ENCODE assay signal across 38 mouse cellular contexts in the genomic region with DNA sequence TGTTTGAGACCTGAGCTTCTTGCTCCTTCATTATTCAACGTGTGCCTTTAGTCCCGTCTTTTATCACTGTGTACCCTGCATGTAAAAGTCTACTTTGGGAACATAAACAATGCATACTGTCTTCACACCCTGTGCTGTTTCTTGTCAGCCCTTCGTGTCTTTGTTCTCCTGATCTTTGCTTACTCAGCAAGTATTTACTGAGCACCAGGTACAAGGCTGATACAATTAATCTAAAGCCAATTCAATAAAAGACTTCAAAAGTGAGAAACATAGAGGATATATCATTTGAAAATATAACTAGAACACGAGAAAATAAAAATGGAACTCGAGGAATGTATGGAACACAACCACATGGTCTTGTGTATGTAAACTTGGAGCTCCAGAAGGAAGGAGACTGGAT. TPM values are rescaled to one million over a fixed set of nuclear protein-coding genes. Genes with fewer than 3 reads are reported as not detected.
"Had no signal": no experiment of that assay in that cellular context is flagged by ENCODE, and none has a peak within 500 bp of the region (broad histone marks: within the 10 kb centered on the region; RNA-seq: fewer than 3 reads in every experiment).

No protein-coding gene starts in this region.

- H3K4me2 ChIP-seq: limb, embryonic 12.5 days; limb, embryonic 13.5 days; limb, embryonic 15.5 days; liver, embryonic 11.5 days; liver, embryonic 12.5 days; liver, embryonic 13.5 days; liver, embryonic 15.5 days; lung, embryonic 14.5 days; lung, embryonic 15.5 days; midbrain, embryonic 11.5 days; midbrain, embryonic 12.5 days; midbrain, embryonic 13.5 days; midbrain, embryonic 15.5 days; neural tube, embryonic 12.5 days had no signal

- ATAC-seq: liver, embryonic 12.5 days; liver, postnatal 0 days; lung, postnatal 0 days; midbrain, embryonic 13.5 days; midbrain, embryonic 15.5 days; midbrain, embryonic 16.5 days had no signal

- H3K27ac ChIP-seq: limb, embryonic 10.5 days; limb, embryonic 12.5 days; limb, embryonic 13.5 days; limb, embryonic 15.5 days; liver, embryonic 12.5 days; liver, embryonic 13.5 days; liver, embryonic 14.5 days; liver, embryonic 15.5 days; lung, embryonic 15.5 days; macrophage; midbrain, embryonic 10.5 days; midbrain, embryonic 12.5 days; midbrain, embryonic 13.5 days; midbrain, embryonic 15.5 days; neural tube, embryonic 12.5 days had no signal

- H3K4me1 ChIP-seq: limb, embryonic 10.5 days; limb, embryonic 12.5 days; limb, embryonic 13.5 days; limb, embryonic 15.5 days; liver, embryonic 12.5 days; liver, embryonic 13.5 days; liver, embryonic 15.5 days; lung, embryonic 15.5 days; megakaryocyte, embryonic 14.5 days; midbrain, embryonic 10.5 days; midbrain, embryonic 12.5 days; midbrain, embryonic 13.5 days; midbrain, embryonic 15.5 days; neural tube, embryonic 12.5 days had no signal

- H3K4me3 ChIP-seq: limb, embryonic 10.5 days; limb, embryonic 12.5 days; limb, embryonic 13.5 days; limb, embryonic 15.5 days; liver, embryonic 12.5 days; liver, embryonic 13.5 days; liver, embryonic 15.5 days; lung, embryonic 15.5 days; megakaryocyte, embryonic 14.5 days; midbrain, embryonic 10.5 days; midbrain, embryonic 12.5 days; midbrain, embryonic 13.5 days; midbrain, embryonic 15.5 days; myocyte; neural tube, embryonic 12.5 days had no signal

- H3K36me3 ChIP-seq: limb, embryonic 10.5 days; limb, embryonic 12.5 days; limb, embryonic 13.5 days; limb, embryonic 15.5 days; liver, embryonic 12.5 days; liver, embryonic 13.5 days; liver, embryonic 15.5 days; lung, embryonic 15.5 days; midbrain, embryonic 10.5 days; midbrain, embryonic 12.5 days; midbrain, embryonic 13.5 days; midbrain, embryonic 15.5 days; neural tube, embryonic 12.5 days had no signal

- DNase-seq: left cerebral cortex, postnatal 4 days; liver; liver, embryonic 13.5 days; liver, postnatal 0 days; lung, adult 18-20 months; lung, adult 2 months; lung, embryonic 14.5 days; lung, postnatal 10 days; lung, postnatal 14 days; lung, postnatal 36 days; lung, postnatal 4 days; midbrain, embryonic 14.5 days had no signal

- H3K9ac ChIP-seq: limb, embryonic 12.5 days; limb, embryonic 13.5 days; limb, embryonic 15.5 days; liver, embryonic 12.5 days; liver, embryonic 13.5 days; liver, embryonic 14.5 days; liver, embryonic 15.5 days; liver, postnatal 0 days; lung, embryonic 14.5 days; lung, embryonic 15.5 days; midbrain, embryonic 12.5 days; midbrain, embryonic 13.5 days; midbrain, embryonic 15.5 days; neural tube, embryonic 12.5 days had no signal

- H3K27me3 ChIP-seq: limb, embryonic 12.5 days; limb, embryonic 13.5 days; limb, embryonic 15.5 days; liver, embryonic 12.5 days; liver, embryonic 13.5 days; liver, embryonic 15.5 days; lung, embryonic 15.5 days; midbrain, embryonic 12.5 days; midbrain, embryonic 13.5 days; midbrain, embryonic 15.5 days; neural tube, embryonic 12.5 days had no signal

- H3K9me3 ChIP-seq: limb, embryonic 10.5 days; limb, embryonic 12.5 days; limb, embryonic 13.5 days; limb, embryonic 15.5 days; liver, embryonic 12.5 days; liver, embryonic 13.5 days; liver, embryonic 15.5 days; lung, embryonic 15.5 days; megakaryocyte, embryonic 14.5 days; midbrain, embryonic 10.5 days; midbrain, embryonic 12.5 days; midbrain, embryonic 13.5 days; midbrain, embryonic 15.5 days; neural tube, embryonic 12.5 days had no signal

RNA-seq across cellular contexts. Expression of gene Tnfsf11, which starts 9.8 kb away (rescaled TPM):
- total RNA-seq: left cerebral cortex, postnatal 36 days; left cerebral cortex, postnatal 4 days; megakaryocyte progenitor cell, adult 5-6 weeks; megakaryocyte-erythroid progenitor cell, adult 5-6 weeks; monocyte, adult 5-6 weeks had no signal
- polyA plus RNA-seq: limb, embryonic 11.5 days; limb, embryonic 12.5 days; liver, adult 2 months; liver, postnatal 0 days; macrophage; midbrain, embryonic 10.5 days; midbrain, embryonic 14.5 days; midbrain, embryonic 16.5 days; neural tube, embryonic 12.5 days had no signal
